ENCODE assay signal across 10 mouse cellular contexts in the genomic region with DNA sequence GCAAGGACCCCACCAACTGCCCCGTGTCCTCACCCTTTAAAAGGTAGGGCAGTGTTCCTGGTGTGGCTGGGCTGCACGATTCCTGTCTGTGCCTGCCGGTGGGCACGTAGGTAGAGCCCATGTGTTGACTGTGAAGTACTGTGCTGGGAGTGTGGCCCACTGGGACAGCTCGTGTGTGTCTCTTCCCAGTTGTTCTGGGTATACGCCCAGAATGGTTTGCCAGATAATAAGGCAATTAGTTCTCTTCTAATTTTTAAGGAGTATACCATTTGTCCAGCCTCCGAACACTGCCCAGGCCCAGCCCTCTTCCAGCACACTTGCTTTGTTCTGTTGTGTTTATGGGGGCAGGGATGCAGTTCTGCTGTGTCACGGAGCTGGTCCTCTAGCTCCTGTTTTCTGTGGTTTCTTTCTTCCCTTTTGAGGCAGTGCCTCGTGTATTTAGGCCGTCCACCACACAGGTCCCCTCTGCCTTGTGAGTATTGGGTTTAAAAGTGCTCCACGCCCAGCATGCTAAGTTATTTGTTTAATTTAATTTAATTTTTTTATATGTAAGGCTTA. TPM values are rescaled to one million over a fixed set of nuclear protein-coding genes. Genes with fewer than 3 reads are reported as not detected.
A peak's percentile ranks its signal among the peaks of the same experiment; 100 is the strongest.
DNase-seq lines count a peak whose midpoint lies in the region; ATAC-seq and TF ChIP-seq lines count a peak whose summit lies in the region.
"Had no signal": no experiment of that assay in that cellular context is flagged by ENCODE, and none has a peak within 500 bp of the region (broad histone marks: within the 10 kb centered on the region; RNA-seq: fewer than 3 reads in every experiment).

No protein-coding gene starts in this region.

- no peaks in the 10 kb centered on the region for H3K9me3 ChIP-seq in forebrain, embryonic 14.5 days (replicated peaks; ENCODE audit: control insufficient read depth, low read length)
- H3K9me3 ChIP-seq in forebrain, embryonic 13.5 days (replicated peaks), result 0 out of 2 replicates have a peak, but pooled peaks cover 3% of the 10 kb centered on the region
- no peaks in the 10 kb centered on the region for H3K9me3 ChIP-seq in liver, embryonic 14.5 days (ENCODE audit: control insufficient read depth, low read length)
- no peaks in the 10 kb centered on the region for H3K9me3 ChIP-seq in stomach, postnatal 0 days (ENCODE audit: control insufficient read depth, low read length)

- WGBS in forebrain, embryonic 14.5 days, result 53% methylated on average over 11 of the region's 11 CpGs
- WGBS in forebrain, embryonic 13.5 days, result 55% methylated on average over 11 of the region's 11 CpGs
- WGBS in liver, embryonic 14.5 days (ENCODE audit: insufficient replicate concordance), result 19% methylated on average over 11 of the region's 11 CpGs
- WGBS in stomach, postnatal 0 days, result 62% methylated on average over 11 of the region's 11 CpGs

- no peak for TF ChIP-seq EP300 in liver, embryonic 14.5 days (IDR thresholded peaks at IDR 0.05; ENCODE audit: low read depth)
- TF ChIP-seq EP300 in stomach, postnatal 0 days (optimal IDR thresholded peaks at IDR 0.05), result no peak

- H3K27me3 ChIP-seq in forebrain, embryonic 14.5 days (replicated peaks; ENCODE audit: control insufficient read depth, insufficient read depth, low read length), result no peaks in the 10 kb centered on the region
- H3K27me3 ChIP-seq in forebrain, embryonic 13.5 days, result peaks cover 3% of the 10 kb centered on the region; the same call in 1 of the 2 replicates
- H3K27me3 ChIP-seq in liver, embryonic 14.5 days (ENCODE audit: control insufficient read depth, insufficient read depth, low read length), result no peaks in the 10 kb centered on the region
- H3K27me3 ChIP-seq in stomach, postnatal 0 days (ENCODE audit: control insufficient read depth, insufficient read depth, low read length), result no peaks in the 10 kb centered on the region

- no peak for TF ChIP-seq CTCF in liver, embryonic 14.5 days (IDR thresholded peaks at IDR 0.05; ENCODE audit: low read depth)
- no peak for TF ChIP-seq CTCF in stomach, postnatal 0 days (IDR thresholded peaks at IDR 0.05; ENCODE audit: low read depth)

- H3K27ac ChIP-seq in forebrain, embryonic 14.5 days (ENCODE audit: low read depth, low read length), result no peak overlapping the region
- no peak overlapping the region for H3K27ac ChIP-seq in forebrain, embryonic 13.5 days
- H3K27ac ChIP-seq in liver, embryonic 14.5 days, result no peak overlapping the region
- peak overlapping the region; percentile 40; the same call in 1 of the 2 replicates for H3K27ac ChIP-seq in stomach, postnatal 0 days (replicated peaks)

- ATAC-seq in forebrain, embryonic 14.5 days, result no peak
- ATAC-seq in forebrain, embryonic 13.5 days, result no peak
- ATAC-seq in liver, embryonic 14.5 days (ENCODE audit: insufficient read depth), result peak; percentile 21; the same call in 1 of the 2 replicates
- no peak for ATAC-seq in stomach, postnatal 0 days (ENCODE audit: low FRiP score, low TSS enrichment)
- ATAC-seq: lung, postnatal 0 days had no signal

- H3K4me3 ChIP-seq in forebrain, embryonic 14.5 days (ENCODE audit: low read depth, low read length), result no peak overlapping the region
- no peak overlapping the region for H3K4me3 ChIP-seq in forebrain, embryonic 13.5 days
- H3K4me3 ChIP-seq in liver, embryonic 14.5 days (ENCODE audit: insufficient read depth in 1 of 2, low read depth in 2 of 2, low read length in 2 of 2), result no peak overlapping the region
- no peak overlapping the region for H3K4me3 ChIP-seq in stomach, postnatal 0 days (ENCODE audit: low read depth, low read length)

- peaks cover 30% of the 10 kb centered on the region for H3K4me1 ChIP-seq in forebrain, embryonic 14.5 days (ENCODE audit: control insufficient read depth, insufficient read depth, low read length)
- H3K4me1 ChIP-seq in forebrain, embryonic 13.5 days, result peaks cover 54% of the 10 kb centered on the region
- peaks cover 32 to 48% of the 10 kb centered on the region in 2 experiments for H3K4me1 ChIP-seq in liver, embryonic 14.5 days (replicated peaks; ENCODE audit: control insufficient read depth in 2 of 2, insufficient read depth in 2 of 2, low read length in 1 of 2)
- peaks cover 12% of the 10 kb centered on the region for H3K4me1 ChIP-seq in stomach, postnatal 0 days (replicated peaks; ENCODE audit: control insufficient read depth, insufficient read depth)

- H3K9ac ChIP-seq in forebrain, embryonic 14.5 days (ENCODE audit: low read length), result no peak overlapping the region
- no peak overlapping the region for H3K9ac ChIP-seq in forebrain, embryonic 13.5 days
- no peak overlapping the region; the same call in 1 of the 2 replicates for H3K9ac ChIP-seq in liver, embryonic 14.5 days (replicated peaks)
- no peak overlapping the region for H3K9ac ChIP-seq in stomach, postnatal 0 days (ENCODE audit: low read length)

- peak; percentile 33 for DNase-seq in forebrain, embryonic 14.5 days (ENCODE audit: low spot score)
- peak; percentile 29 for DNase-seq in lung, postnatal 10 days
- DNase-seq in lung, postnatal 25 days (ENCODE audit: low spot score), result no peak
- no peak for DNase-seq in liver, embryonic 14.5 days (ENCODE audit: low read depth in 3 of 3, low spot score in 3 of 3)
- no peak for DNase-seq in stomach, postnatal 0 days (ENCODE audit: low spot score)
- DNase-seq in c-Kit-positive CD71-positive TER-119-positive erythroid progenitor cells, embryonic 14.5 days (ENCODE audit: low spot score), result no peak
- DNase-seq in testis, postnatal 14 days (ENCODE audit: low spot score), result no peak
- DNase-seq: cerebellum, postnatal 10 days had no signal

- H3K36me3 ChIP-seq in forebrain, embryonic 14.5 days (ENCODE audit: control insufficient read depth, insufficient read depth, low read length), result no peaks in the 10 kb centered on the region
- H3K36me3 ChIP-seq in forebrain, embryonic 13.5 days (ENCODE audit: poor library complexity, severe bottlenecking), result no peaks in the 10 kb centered on the region
- H3K36me3 ChIP-seq in liver, embryonic 14.5 days (replicated peaks; ENCODE audit: control insufficient read depth, insufficient read depth, low read depth), result no peaks in the 10 kb centered on the region
- no peaks in the 10 kb centered on the region for H3K36me3 ChIP-seq in stomach, postnatal 0 days (ENCODE audit: control insufficient read depth, insufficient read depth, low read length)

- no peak overlapping the region for H3K4me2 ChIP-seq in forebrain, embryonic 14.5 days (ENCODE audit: low read length)
- H3K4me2 ChIP-seq in forebrain, embryonic 13.5 days, result no peak overlapping the region
- H3K4me2 ChIP-seq in liver, embryonic 14.5 days (ENCODE audit: low read depth), result no peak overlapping the region; the same call in 1 of the 2 replicates
- no peak overlapping the region for H3K4me2 ChIP-seq in stomach, postnatal 0 days (replicated peaks; ENCODE audit: low read depth)

RNA-seq across cellular contexts. Expression of gene Acot7, which starts 12.2 kb away (rescaled TPM):
- 168 and 208 TPM in 2 replicates for polyA plus RNA-seq in forebrain, embryonic 14.5 days (2014; fragmentation: Nextera tagmentation; extraction: Ambion mirVana)
- 126 and 135 TPM in 2 replicates for polyA plus RNA-seq in forebrain, embryonic 13.5 days (2015; fragmentation: Nextera tagmentation; extraction: Ambion mirVana)
- 10.8 and 12.5 TPM in 2 replicates for polyA plus RNA-seq in liver, embryonic 14.5 days (2012; rRNA removed)
- 12.2 and 13.0 TPM in 2 replicates for polyA plus RNA-seq in liver, embryonic 14.5 days (2014; fragmentation: Nextera tagmentation; extraction: Ambion mirVana)
- 51.7 and 55.0 TPM in 2 replicates for polyA plus RNA-seq in stomach, postnatal 0 days (2015; fragmentation: Nextera tagmentation; extraction: Ambion mirVana)

RNA-seq across cellular contexts. Expression of gene Hes2, which starts 31.5 kb away (rescaled TPM):
- polyA plus RNA-seq in forebrain, embryonic 14.5 days (2014; fragmentation: Nextera tagmentation; extraction: Ambion mirVana), result not detected in 2 replicates
- polyA plus RNA-seq in forebrain, embryonic 13.5 days (2015; fragmentation: Nextera tagmentation; extraction: Ambion mirVana), result not detected in 2 replicates
- 0.01 and 0.02 TPM in 2 replicates for polyA plus RNA-seq in liver, embryonic 14.5 days (2012; rRNA removed)
- polyA plus RNA-seq in liver, embryonic 14.5 days (2014; fragmentation: Nextera tagmentation; extraction: Ambion mirVana), result 0.05 TPM in 1 of 2 replicates, not detected in the other
- polyA plus RNA-seq in stomach, postnatal 0 days (2015; fragmentation: Nextera tagmentation; extraction: Ambion mirVana), result 0.52 and 0.87 TPM in 2 replicates

RNA-seq across cellular contexts. Expression of gene Espn, which starts 38.0 kb away (rescaled TPM):
- polyA plus RNA-seq in forebrain, embryonic 14.5 days (2014; fragmentation: Nextera tagmentation; extraction: Ambion mirVana), result 0.19 TPM in 1 of 2 replicates, not detected in the other
- polyA plus RNA-seq in forebrain, embryonic 13.5 days (2015; fragmentation: Nextera tagmentation; extraction: Ambion mirVana), result 0.10 and 0.13 TPM in 2 replicates
- 1.2 and 1.5 TPM in 2 replicates for polyA plus RNA-seq in liver, embryonic 14.5 days (2012; rRNA removed)
- polyA plus RNA-seq in liver, embryonic 14.5 days (2014; fragmentation: Nextera tagmentation; extraction: Ambion mirVana), result 1.2 and 1.9 TPM in 2 replicates
- 13.8 and 14.4 TPM in 2 replicates for polyA plus RNA-seq in stomach, postnatal 0 days (2015; fragmentation: Nextera tagmentation; extraction: Ambion mirVana)

Comparison
In these comparisons a context has a peak if more than half of its experiments do, and no peak if none do; other contexts are left out.
1. DNase-seq: peak in forebrain, embryonic 14.5 days (single experiment) and lung, postnatal 10 days (single experiment); none in lung, postnatal 25 days (single experiment), liver, embryonic 14.5 days (0 of 3), stomach, postnatal 0 days (single experiment), c-Kit-positive CD71-positive TER-119-positive erythroid progenitor cells, embryonic 14.5 days (single experiment) and testis, postnatal 14 days (single experiment).